Mouse (Mus musculus): Measurements from ENCODE around the gene Nqo1.

- TF ChIP-seq GATA1 (IDR thresholded peaks at IDR 0.05; ENCODE audit: low read length) (no peak), TAL1 (IDR thresholded peaks at IDR 0.05; ENCODE audit: low read length) (no peak)
These were observed 16.4 kb downstream of the Nqo1 start for GRCm38 (mm10) chr8:107386642-107387041.

All from erythroblast, embryonic 14.5 days (primary cell).